Mouse (Mus musculus): Measurements from ENCODE around the gene Il13ra1. TPM values are rescaled to one million over a fixed set of nuclear protein-coding genes. Genes with fewer than 3 reads are reported as not detected.
A peak's percentile ranks its signal among the peaks of the same experiment; 100 is the strongest.

The Il13ra1 gene
- 3.3 and 3.9 TPM in 2 replicates for polyA plus RNA-seq (2011; ENCODE audit: insufficient read depth, insufficient read length, low read depth, missing spikeins)

GRCm38 (mm10) chrX:36111622-36112421, at the start of gene Il13ra1:
Il13ra1 (plus strand) TSS chrX:36112110.
- TF ChIP-seq POLR2A (IDR thresholded peaks at IDR 0.05; ENCODE audit: insufficient read depth, low read length) (no peak), CTCF (IDR thresholded peaks at IDR 0.05; ENCODE audit: low read depth, low read length) (no peak)
- Histone ChIP-seq H3K27me3 (ENCODE audit: control insufficient read depth, insufficient read depth, low read length, poor library complexity, severe bottlenecking) (no peaks in the 10 kb centered on the region), H3K36me3 (ENCODE audit: control insufficient read depth, insufficient read depth, low read length, poor library complexity, severe bottlenecking) (no peaks in the 10 kb centered on the region), H3K27ac (ENCODE audit: insufficient read depth, low read length) (no peak within 1 kb of the TSS), H3K4me3 (ENCODE audit: low read depth, low read length) (peak within 1 kb of the TSS; percentile 69), H3K9me3 (replicated peaks; ENCODE audit: control insufficient read depth, insufficient read depth, low read length, poor library complexity, severe bottlenecking) (no peaks in the 10 kb centered on the region), H3K9ac (ENCODE audit: low read depth, poor library complexity, severe bottlenecking) (peak within 1 kb of the TSS; percentile 53), H3K4me1 (ENCODE audit: control insufficient read depth, insufficient read depth, low read length) (no peaks in the 10 kb centered on the region)

- Histone ChIP-seq H3K9me3 (replicated peaks; ENCODE audit: control insufficient read depth, insufficient read depth, low read length, poor library complexity, severe bottlenecking) (no peaks in the 10 kb centered on the region), H3K36me3 (ENCODE audit: control insufficient read depth, insufficient read depth, low read length, poor library complexity, severe bottlenecking) (no peaks in the 10 kb centered on the region), H3K27ac (ENCODE audit: insufficient read depth, low read length) (no peak overlapping the region), H3K9ac (ENCODE audit: low read depth, poor library complexity, severe bottlenecking) (no peak overlapping the region), H3K27me3 (ENCODE audit: control insufficient read depth, insufficient read depth, low read length, poor library complexity, severe bottlenecking) (no peaks in the 10 kb centered on the region), H3K4me3 (ENCODE audit: low read depth, low read length) (no peak overlapping the region), H3K4me1 (ENCODE audit: control insufficient read depth, insufficient read depth, low read length) (no peaks in the 10 kb centered on the region)
- TF ChIP-seq CTCF (IDR thresholded peaks at IDR 0.05; ENCODE audit: low read depth, low read length) (no peak), POLR2A (IDR thresholded peaks at IDR 0.05; ENCODE audit: insufficient read depth, low read length) (no peak), EP300 (IDR thresholded peaks at IDR 0.05; ENCODE audit: insufficient read depth, low read depth, low read length) (no peak)
Measured at GRCm38 (mm10) chrX:36073997-36074396, 37.9 kb upstream of the Il13ra1 start.

GRCm38 (mm10) chrX:36077164-36077563, 34.7 kb upstream of the Il13ra1 start:
- Histone ChIP-seq H3K4me1 (ENCODE audit: control insufficient read depth, insufficient read depth, low read length) (no peaks in the 10 kb centered on the region), H3K9ac (ENCODE audit: low read depth, poor library complexity, severe bottlenecking) (no peak overlapping the region), H3K36me3 (ENCODE audit: control insufficient read depth, insufficient read depth, low read length, poor library complexity, severe bottlenecking) (no peaks in the 10 kb centered on the region), H3K9me3 (replicated peaks; ENCODE audit: control insufficient read depth, insufficient read depth, low read length, poor library complexity, severe bottlenecking) (no peaks in the 10 kb centered on the region), H3K4me3 (ENCODE audit: low read depth, low read length) (no peak overlapping the region), H3K27ac (ENCODE audit: insufficient read depth, low read length) (no peak overlapping the region), H3K27me3 (ENCODE audit: control insufficient read depth, insufficient read depth, low read length, poor library complexity, severe bottlenecking) (no peaks in the 10 kb centered on the region)
- no peak for TF ChIP-seq POLR2A (IDR thresholded peaks at IDR 0.05; ENCODE audit: insufficient read depth, low read length)
- no peak for TF ChIP-seq CTCF (IDR thresholded peaks at IDR 0.05; ENCODE audit: low read depth, low read length)
- no peak for TF ChIP-seq EP300 (IDR thresholded peaks at IDR 0.05; ENCODE audit: insufficient read depth, low read depth, low read length)

- H3K4me3 ChIP-seq (ENCODE audit: low read depth, low read length): no peak overlapping the region
- no peak overlapping the region for H3K9ac ChIP-seq (ENCODE audit: low read depth, poor library complexity, severe bottlenecking)
- no peaks in the 10 kb centered on the region for H3K27me3 ChIP-seq (ENCODE audit: control insufficient read depth, insufficient read depth, low read length, poor library complexity, severe bottlenecking)
- H3K27ac ChIP-seq (ENCODE audit: insufficient read depth, low read length): no peak overlapping the region
- no peaks in the 10 kb centered on the region for H3K9me3 ChIP-seq (replicated peaks; ENCODE audit: control insufficient read depth, insufficient read depth, low read length, poor library complexity, severe bottlenecking)
- no peaks in the 10 kb centered on the region for H3K36me3 ChIP-seq (ENCODE audit: control insufficient read depth, insufficient read depth, low read length, poor library complexity, severe bottlenecking)
- no peak for TF ChIP-seq POLR2A (IDR thresholded peaks at IDR 0.05; ENCODE audit: insufficient read depth, low read length)
- TF ChIP-seq CTCF (IDR thresholded peaks at IDR 0.05; ENCODE audit: low read depth, low read length): no peak
- no peak for TF ChIP-seq EP300 (IDR thresholded peaks at IDR 0.05; ENCODE audit: insufficient read depth, low read depth, low read length)
- H3K4me1 ChIP-seq (ENCODE audit: control insufficient read depth, insufficient read depth, low read length): no peaks in the 10 kb centered on the region
Measured at GRCm38 (mm10) chrX:36082917-36083316, 29.0 kb upstream of the Il13ra1 start.

DNA sequence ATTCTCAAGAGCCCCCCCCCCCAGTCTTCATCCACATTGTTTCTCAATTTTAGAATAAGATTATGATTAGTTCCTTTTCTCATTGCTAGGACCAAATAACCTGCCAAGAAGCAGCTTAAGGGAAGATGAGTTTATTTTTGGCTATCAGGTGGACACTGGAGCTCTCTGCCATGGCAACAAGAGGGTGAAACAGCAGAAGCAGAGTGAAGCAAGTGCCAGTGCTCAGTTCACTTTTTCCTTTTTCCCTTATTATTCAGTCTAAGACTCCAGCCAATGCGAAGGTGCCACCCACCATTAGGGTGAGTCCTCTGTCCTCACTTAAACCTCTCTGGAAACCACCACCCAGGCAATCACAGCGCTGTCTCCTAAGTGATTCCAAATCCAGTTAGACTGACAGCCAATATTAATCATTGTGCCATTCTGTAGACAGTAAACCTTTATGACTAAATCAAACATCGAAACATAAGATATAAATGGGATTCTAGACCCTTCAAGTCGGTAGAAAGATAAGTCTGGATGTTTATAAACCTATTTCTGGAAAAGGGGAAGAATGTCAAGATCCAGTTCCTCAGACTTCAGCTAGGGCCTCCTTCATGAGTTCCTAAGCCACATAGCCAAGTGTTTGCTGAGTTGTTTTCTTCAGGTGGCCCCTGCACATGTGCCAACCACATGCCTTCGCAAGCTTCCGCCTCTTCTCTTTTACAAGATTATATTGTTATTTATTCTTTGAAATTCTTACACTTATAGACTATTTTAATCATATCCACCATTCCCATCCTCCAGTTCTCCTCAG, 23.2 kb upstream of the Il13ra1 start:
- Histone ChIP-seq H3K4me3 (ENCODE audit: low read depth, low read length) (no peak overlapping the region), H3K9ac (ENCODE audit: low read depth, poor library complexity, severe bottlenecking) (no peak overlapping the region), H3K27ac (ENCODE audit: insufficient read depth, low read length) (no peak overlapping the region), H3K36me3 (ENCODE audit: control insufficient read depth, insufficient read depth, low read length, poor library complexity, severe bottlenecking) (no peaks in the 10 kb centered on the region), H3K27me3 (ENCODE audit: control insufficient read depth, insufficient read depth, low read length, poor library complexity, severe bottlenecking) (no peaks in the 10 kb centered on the region), H3K4me1 (ENCODE audit: control insufficient read depth, insufficient read depth, low read length) (no peaks in the 10 kb centered on the region), H3K9me3 (replicated peaks; ENCODE audit: control insufficient read depth, insufficient read depth, low read length, poor library complexity, severe bottlenecking) (no peaks in the 10 kb centered on the region)
- TF ChIP-seq CTCF (IDR thresholded peaks at IDR 0.05; ENCODE audit: low read depth, low read length) (no peak), EP300 (IDR thresholded peaks at IDR 0.05; ENCODE audit: insufficient read depth, low read depth, low read length) (no peak), POLR2A (IDR thresholded peaks at IDR 0.05; ENCODE audit: insufficient read depth, low read length) (no peak)

DNA sequence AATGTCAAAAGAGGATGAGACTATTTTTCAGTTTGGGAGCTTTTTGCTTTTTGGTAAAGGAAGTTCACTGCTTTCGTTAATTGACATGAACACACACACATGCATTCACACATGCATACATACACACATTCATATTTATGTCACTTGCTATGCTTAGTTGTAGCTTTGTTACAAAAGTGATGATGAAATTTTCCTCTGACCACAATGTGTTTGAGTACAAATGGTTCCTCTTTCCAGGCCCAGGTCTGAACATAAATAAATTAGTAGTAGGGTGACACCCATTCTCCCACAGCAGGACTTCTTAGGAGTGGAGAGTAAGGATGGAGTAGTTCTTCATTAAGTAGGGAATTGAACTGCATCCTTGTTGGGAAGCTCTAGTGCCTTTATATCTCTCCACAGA, 11.0 kb upstream of the Il13ra1 start:
- Histone ChIP-seq H3K36me3 (ENCODE audit: control insufficient read depth, insufficient read depth, low read length, poor library complexity, severe bottlenecking) (no peaks in the 10 kb centered on the region), H3K4me1 (ENCODE audit: control insufficient read depth, insufficient read depth, low read length) (no peaks in the 10 kb centered on the region), H3K9ac (ENCODE audit: low read depth, poor library complexity, severe bottlenecking) (no peak overlapping the region), H3K27ac (ENCODE audit: insufficient read depth, low read length) (no peak overlapping the region), H3K4me3 (ENCODE audit: low read depth, low read length) (no peak overlapping the region), H3K9me3 (replicated peaks; ENCODE audit: control insufficient read depth, insufficient read depth, low read length, poor library complexity, severe bottlenecking) (no peaks in the 10 kb centered on the region), H3K27me3 (ENCODE audit: control insufficient read depth, insufficient read depth, low read length, poor library complexity, severe bottlenecking) (no peaks in the 10 kb centered on the region)
- TF ChIP-seq POLR2A (IDR thresholded peaks at IDR 0.05; ENCODE audit: insufficient read depth, low read length) (no peak), CTCF (IDR thresholded peaks at IDR 0.05; ENCODE audit: low read depth, low read length) (no peak), EP300 (IDR thresholded peaks at IDR 0.05; ENCODE audit: insufficient read depth, low read depth, low read length) (no peak)

All from ES-Bruce4 (cell line).